Mouse (Mus musculus) small intestine, adult 2 months (tissue): ENCODE data around the gene Hivep2. TPM values are rescaled to one million over a fixed set of nuclear protein-coding genes. Genes with fewer than 3 reads are reported as not detected.
A peak's percentile ranks its signal among the peaks of the same experiment; 100 is the strongest.

Source experiments
- H3K27ac ChIP-seq: fragments of 200-500 bp; 2 replicates; pipeline ENCODE4 v1.5.1; 2012; ENCODE audit warnings: low read depth, low read length, control low read depth, inconsistent platforms; ENCODE audit not compliant: insufficient read depth
- H3K27me3 ChIP-seq: fragments of 200-500 bp; 2 replicates; pipeline ENCODE4 v1.6.1; 2012; ENCODE audit warnings: mild to moderate bottlenecking, moderate library complexity, low read length, inconsistent platforms; ENCODE audit not compliant: control insufficient read depth, insufficient read depth
- H3K36me3 ChIP-seq: fragments of 200-500 bp; 2 replicates; pipeline ENCODE4 v1.6.1; 2012; ENCODE audit warnings: mild to moderate bottlenecking, low read length, control low read depth, inconsistent platforms; ENCODE audit not compliant: control insufficient read depth, insufficient read depth
- H3K4me1 ChIP-seq: fragments of 200-500 bp; 2 replicates; pipeline ENCODE4 v1.6.1; 2012; ENCODE audit warnings: low read length, inconsistent platforms, mixed read lengths; ENCODE audit not compliant: control insufficient read depth, insufficient read depth, insufficient read length
- H3K4me3 ChIP-seq: fragments of 200-500 bp; 2 replicates; pipeline ENCODE4 v1.5.1; 2012; ENCODE audit warnings: low read depth, mild to moderate bottlenecking, control low read depth, inconsistent platforms, low read length, moderate library complexity
- CTCF ChIP-seq: fragments of 200-500 bp; IDR thresholded peaks from 2 replicates; pipeline ENCODE4 v1.5.1; 2012; ENCODE audit warnings: low read depth, mild to moderate bottlenecking, control low read depth, inconsistent platforms, low read length, moderate library complexity, mixed read lengths; ENCODE audit not compliant: insufficient replicate concordance, insufficient read length; ENCODE audit errors: extremely low read depth
- POLR2A ChIP-seq: fragments of 200-500 bp; IDR thresholded peaks from 2 replicates; pipeline ENCODE4 v1.6.1; 2012; ENCODE audit warnings: low read depth, mild to moderate bottlenecking, control low read depth, inconsistent platforms, low read length, moderate library complexity
- WGBS: fragments of 180-500 bp; shearing (Covaris S2); methylation state at CpG from one replicate; pipeline ENCODE4 v1.1.7; 2018; 5-methylcytosine and 5-hydroxymethylcytosine counted together
- polyA plus RNA-seq: library from polyadenylated mRNA; depleted of rRNA; stranded (reverse); fragments of >200 nt; gene quantifications from 2 replicates; pipeline ENCODE4 v1.2.3, GENCODE M21; 2012

Hivep2 gene
- polyA plus RNA-seq, 1 experiment, result 4.2 TPM

- Histone ChIP-seq H3K36me3 (no peaks in the 10 kb centered on the region), H3K4me3 (no peak overlapping the region), H3K27me3 (no peaks in the 10 kb centered on the region), H3K4me1 (no peaks in the 10 kb centered on the region), H3K27ac (no peak overlapping the region)
- WGBS, result 83% methylated on average over 2 of the region's 2 CpGs
- TF ChIP-seq CTCF, result no peak
- TF ChIP-seq POLR2A, result no peak
Measured at GRCm38 (mm10) chr10:13935646-13936045, 30.2 kb upstream of the Hivep2 start.

- H3K4me3 ChIP-seq, result no peak overlapping the region
- 22% methylated on average over 2 of the region's 2 CpGs for WGBS
- TF ChIP-seq CTCF (no peak), POLR2A (no peak)
- no peaks in the 10 kb centered on the region for H3K27me3 ChIP-seq
- H3K36me3 ChIP-seq, result no peaks in the 10 kb centered on the region
- H3K27ac ChIP-seq, result no peak overlapping the region
- peaks cover 3% of the 10 kb centered on the region; the same call in 1 of the 2 replicates for H3K4me1 ChIP-seq
Measured at GRCm38 (mm10) chr10:13941406-13941805, 24.5 kb upstream of the Hivep2 start.

GRCm38 (mm10) chr10:13943706-13944105 is 22.2 kb upstream of the Hivep2 start:
- no peak for TF ChIP-seq POLR2A
- no peak for TF ChIP-seq CTCF
- 58% methylated on average over 3 of the region's 3 CpGs for WGBS
- H3K27ac ChIP-seq, result no peak overlapping the region
- no peak overlapping the region for H3K4me3 ChIP-seq
- peaks cover 3% of the 10 kb centered on the region; the same call in 1 of the 2 replicates for H3K4me1 ChIP-seq
- no peaks in the 10 kb centered on the region for H3K27me3 ChIP-seq
- no peaks in the 10 kb centered on the region for H3K36me3 ChIP-seq

- no peaks in the 10 kb centered on the region; the same call in 1 of the 2 replicates for H3K4me1 ChIP-seq
- H3K36me3 ChIP-seq, result no peaks in the 10 kb centered on the region
- TF ChIP-seq POLR2A (no peak), CTCF (no peak)
- WGBS, result 44% methylated on average over 7 of the region's 7 CpGs
- no peaks in the 10 kb centered on the region for H3K27me3 ChIP-seq
- no peak overlapping the region for H3K27ac ChIP-seq
- no peak overlapping the region for H3K4me3 ChIP-seq
Measured at GRCm38 (mm10) chr10:13946498-13946897, 19.4 kb upstream of the Hivep2 start.

- Histone ChIP-seq H3K27me3 (no peaks in the 10 kb centered on the region), H3K4me3 (no peak overlapping the region), H3K27ac (no peak overlapping the region), H3K4me1 (no peaks in the 10 kb centered on the region), H3K36me3 (no peaks in the 10 kb centered on the region)
- 90% methylated on average over 2 of the region's 2 CpGs for WGBS
- TF ChIP-seq POLR2A, result no peak
- TF ChIP-seq CTCF, result no peak
Measured at GRCm38 (mm10) chr10:13962965-13963364, 2.9 kb upstream of the Hivep2 start.

GRCm38 (mm10) chr10:13963908-13964500 is 1.9 kb upstream of the Hivep2 start:
- TF ChIP-seq CTCF, result no peak
- TF ChIP-seq POLR2A, result no peak
- H3K27me3 ChIP-seq, result no peaks in the 10 kb centered on the region
- no peaks in the 10 kb centered on the region for H3K4me1 ChIP-seq
- no peaks in the 10 kb centered on the region for H3K36me3 ChIP-seq
- peak overlapping the region; percentile 83 for H3K4me3 ChIP-seq
- H3K27ac ChIP-seq, result peak overlapping the region; percentile 98
- WGBS, result 7% methylated on average over 8 of the region's 8 CpGs

- TF ChIP-seq CTCF, result no peak
- peak; percentile 54 for TF ChIP-seq POLR2A
- Histone ChIP-seq H3K36me3 (no peaks in the 10 kb centered on the region), H3K27ac (peak overlapping the region; percentile 98), H3K27me3 (no peaks in the 10 kb centered on the region), H3K4me3 (peak overlapping the region; percentile 83), H3K4me1 (no peaks in the 10 kb centered on the region)
- under 1% methylated on average over 65 of the region's 65 CpGs for WGBS
Measured at GRCm38 (mm10) chr10:13964501-13965281, 1.2 kb upstream of the Hivep2 start.
